Mouse (Mus musculus): ENCODE measurements around the gene Npcd. TPM values are rescaled to one million over a fixed set of nuclear protein-coding genes. Genes with fewer than 3 reads are reported as not detected.

Gene Npcd
- polyA plus RNA-seq, 1 experiment, result not detected

- Histone ChIP-seq H3K79me3 (ENCODE audit: low read depth) (no peaks in the 10 kb centered on the region), H3K4me3 (ENCODE audit: insufficient read depth, poor library complexity, severe bottlenecking) (no peak overlapping the region), H3K36me3 (ENCODE audit: control insufficient read depth, insufficient read depth) (peaks cover 19% of the 10 kb centered on the region), H3ac (ENCODE audit: control insufficient read depth, insufficient read length, low read depth) (no peak overlapping the region), H3K27me3 (ENCODE audit: control insufficient read depth, insufficient read depth, insufficient read length) (no peaks in the 10 kb centered on the region), H3K79me2 (ENCODE audit: control insufficient read depth, insufficient read depth) (peaks cover 8% of the 10 kb centered on the region)
- TF ChIP-seq USF1 (IDR thresholded peaks at IDR 0.05; ENCODE audit: low read depth) (no peak), CEBPB (IDR thresholded peaks at IDR 0.05; ENCODE audit: low read depth) (no peak), MYOD1 (IDR thresholded peaks at IDR 0.05; ENCODE audit: control insufficient read depth, insufficient read length, low read depth) (no peak), FOSL1 (IDR thresholded peaks at IDR 0.05; ENCODE audit: insufficient read depth, low read length, poor library complexity, severe bottlenecking) (no peak), MYOG (IDR thresholded peaks at IDR 0.05; ENCODE audit: control insufficient read depth, extremely low read depth, insufficient read length) (no peak), MAX (IDR thresholded peaks at IDR 0.05) (no peak), CTCF (IDR thresholded peaks at IDR 0.05; ENCODE audit: control insufficient read depth, insufficient read depth, insufficient read length) (no peak)
These were observed 42.5 kb downstream of the Npcd start for GRCm38 (mm10) chr15:79791502-79791901.

GRCm38 (mm10) chr15:79790905-79791304 lies 43.1 kb downstream of the Npcd start:
- H3K36me3 ChIP-seq (ENCODE audit: control insufficient read depth, insufficient read depth), result peaks cover 19% of the 10 kb centered on the region
- H3K79me3 ChIP-seq (ENCODE audit: low read depth), result no peaks in the 10 kb centered on the region
- no peak overlapping the region for H3K4me3 ChIP-seq (ENCODE audit: insufficient read depth, poor library complexity, severe bottlenecking)
- peaks cover 8% of the 10 kb centered on the region for H3K79me2 ChIP-seq (ENCODE audit: control insufficient read depth, insufficient read depth)
- TF ChIP-seq MYOG (IDR thresholded peaks at IDR 0.05; ENCODE audit: control insufficient read depth, extremely low read depth, insufficient read length) (no peak), CTCF (IDR thresholded peaks at IDR 0.05; ENCODE audit: control insufficient read depth, insufficient read depth, insufficient read length) (no peak), CEBPB (IDR thresholded peaks at IDR 0.05; ENCODE audit: low read depth) (no peak), MYOD1 (IDR thresholded peaks at IDR 0.05; ENCODE audit: control insufficient read depth, insufficient read length, low read depth) (no peak), FOSL1 (IDR thresholded peaks at IDR 0.05; ENCODE audit: insufficient read depth, low read length, poor library complexity, severe bottlenecking) (no peak), MAX (IDR thresholded peaks at IDR 0.05) (no peak), USF1 (IDR thresholded peaks at IDR 0.05; ENCODE audit: low read depth) (no peak)
- no peaks in the 10 kb centered on the region for H3K27me3 ChIP-seq (ENCODE audit: control insufficient read depth, insufficient read depth, insufficient read length)
- no peak overlapping the region for H3ac ChIP-seq (ENCODE audit: control insufficient read depth, insufficient read length, low read depth)

DNA sequence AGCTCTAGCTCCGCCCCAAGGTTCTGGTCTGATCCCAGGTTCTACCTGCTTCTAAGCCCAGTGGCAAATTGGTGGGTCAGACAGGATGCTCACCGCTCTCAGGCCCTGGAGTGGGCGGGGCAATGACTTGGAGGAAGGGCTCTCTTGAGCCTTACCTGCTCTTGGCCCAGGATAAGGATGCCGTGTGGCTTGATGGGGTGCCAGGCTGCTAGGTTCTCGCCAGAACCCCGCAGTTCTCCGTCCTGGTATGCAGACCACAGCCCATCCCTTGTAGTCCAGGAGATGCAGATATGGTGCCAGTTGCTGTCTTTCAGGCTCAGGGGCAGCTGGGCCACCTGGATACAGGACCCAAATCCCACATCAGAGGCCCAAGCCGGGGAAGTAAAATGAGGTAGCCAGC lies 43.9 kb downstream of the Npcd start:
- Histone ChIP-seq H3ac (ENCODE audit: control insufficient read depth, insufficient read length, low read depth) (no peak overlapping the region), H3K79me2 (ENCODE audit: control insufficient read depth, insufficient read depth) (peaks cover 2% of the 10 kb centered on the region), H3K4me3 (ENCODE audit: insufficient read depth, poor library complexity, severe bottlenecking) (no peak overlapping the region), H3K36me3 (ENCODE audit: control insufficient read depth, insufficient read depth) (peaks cover 19% of the 10 kb centered on the region), H3K79me3 (ENCODE audit: low read depth) (no peaks in the 10 kb centered on the region), H3K27me3 (ENCODE audit: control insufficient read depth, insufficient read depth, insufficient read length) (no peaks in the 10 kb centered on the region)
- TF ChIP-seq MYOG (IDR thresholded peaks at IDR 0.05; ENCODE audit: control insufficient read depth, extremely low read depth, insufficient read length), result no peak
- TF ChIP-seq CEBPB (IDR thresholded peaks at IDR 0.05; ENCODE audit: low read depth), result no peak
- TF ChIP-seq MAX (IDR thresholded peaks at IDR 0.05), result no peak
- TF ChIP-seq MYOD1 (IDR thresholded peaks at IDR 0.05; ENCODE audit: control insufficient read depth, insufficient read length, low read depth), result no peak
- no peak for TF ChIP-seq USF1 (IDR thresholded peaks at IDR 0.05; ENCODE audit: low read depth)
- TF ChIP-seq CTCF (IDR thresholded peaks at IDR 0.05; ENCODE audit: control insufficient read depth, insufficient read depth, insufficient read length), result no peak
- TF ChIP-seq FOSL1 (IDR thresholded peaks at IDR 0.05; ENCODE audit: insufficient read depth, low read length, poor library complexity, severe bottlenecking), result no peak

- peaks cover 15% of the 10 kb centered on the region for H3K36me3 ChIP-seq (ENCODE audit: control insufficient read depth, insufficient read depth)
- H3K4me3 ChIP-seq (ENCODE audit: insufficient read depth, poor library complexity, severe bottlenecking), result no peak overlapping the region
- TF ChIP-seq USF1 (IDR thresholded peaks at IDR 0.05; ENCODE audit: low read depth) (no peak), FOSL1 (IDR thresholded peaks at IDR 0.05; ENCODE audit: insufficient read depth, low read length, poor library complexity, severe bottlenecking) (no peak), CEBPB (IDR thresholded peaks at IDR 0.05; ENCODE audit: low read depth) (no peak), CTCF (IDR thresholded peaks at IDR 0.05; ENCODE audit: control insufficient read depth, insufficient read depth, insufficient read length) (no peak), MYOG (IDR thresholded peaks at IDR 0.05; ENCODE audit: control insufficient read depth, extremely low read depth, insufficient read length) (no peak), MAX (IDR thresholded peaks at IDR 0.05) (no peak), MYOD1 (IDR thresholded peaks at IDR 0.05; ENCODE audit: control insufficient read depth, insufficient read length, low read depth) (no peak)
- H3K79me2 ChIP-seq (ENCODE audit: control insufficient read depth, insufficient read depth), result no peaks in the 10 kb centered on the region
- no peaks in the 10 kb centered on the region for H3K79me3 ChIP-seq (ENCODE audit: low read depth)
- no peak overlapping the region for H3ac ChIP-seq (ENCODE audit: control insufficient read depth, insufficient read length, low read depth)
- H3K27me3 ChIP-seq (ENCODE audit: control insufficient read depth, insufficient read depth, insufficient read length), result no peaks in the 10 kb centered on the region
These were observed 46.2 kb downstream of the Npcd start for GRCm38 (mm10) chr15:79787815-79788214.

DNA sequence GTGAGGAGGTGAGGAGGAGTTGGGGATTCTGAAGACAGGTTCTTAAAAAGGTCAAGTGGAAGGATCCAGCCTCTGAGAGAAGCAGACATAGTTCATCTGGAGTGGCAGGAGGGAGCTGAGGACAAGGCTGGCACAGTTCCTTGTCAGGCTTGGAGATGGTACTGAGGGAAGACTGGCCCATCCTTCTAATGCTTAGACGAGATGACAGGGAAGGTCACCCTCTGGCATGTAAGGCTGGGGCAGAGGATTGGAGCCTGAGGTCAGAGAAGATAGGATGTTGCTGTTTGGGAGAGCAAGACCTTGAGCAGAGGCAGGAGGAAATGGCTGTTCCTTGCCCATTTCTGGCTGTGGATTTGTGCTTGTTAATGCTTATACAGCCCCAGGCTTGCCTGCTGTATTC lies 49.0 kb downstream of the Npcd start:
- TF ChIP-seq MAX (IDR thresholded peaks at IDR 0.05) (no peak), MYOD1 (IDR thresholded peaks at IDR 0.05; ENCODE audit: control insufficient read depth, insufficient read length, low read depth) (no peak), CTCF (IDR thresholded peaks at IDR 0.05; ENCODE audit: control insufficient read depth, insufficient read depth, insufficient read length) (no peak), USF1 (IDR thresholded peaks at IDR 0.05; ENCODE audit: low read depth) (no peak), MYOG (IDR thresholded peaks at IDR 0.05; ENCODE audit: control insufficient read depth, extremely low read depth, insufficient read length) (no peak), CEBPB (IDR thresholded peaks at IDR 0.05; ENCODE audit: low read depth) (no peak), FOSL1 (IDR thresholded peaks at IDR 0.05; ENCODE audit: insufficient read depth, low read length, poor library complexity, severe bottlenecking) (no peak)
- Histone ChIP-seq H3K79me2 (ENCODE audit: control insufficient read depth, insufficient read depth) (no peaks in the 10 kb centered on the region), H3ac (ENCODE audit: control insufficient read depth, insufficient read length, low read depth) (no peak overlapping the region), H3K79me3 (ENCODE audit: low read depth) (no peaks in the 10 kb centered on the region), H3K4me3 (ENCODE audit: insufficient read depth, poor library complexity, severe bottlenecking) (no peak overlapping the region), H3K27me3 (ENCODE audit: control insufficient read depth, insufficient read depth, insufficient read length) (peaks cover 13% of the 10 kb centered on the region), H3K36me3 (ENCODE audit: control insufficient read depth, insufficient read depth) (no peaks in the 10 kb centered on the region)

DNA sequence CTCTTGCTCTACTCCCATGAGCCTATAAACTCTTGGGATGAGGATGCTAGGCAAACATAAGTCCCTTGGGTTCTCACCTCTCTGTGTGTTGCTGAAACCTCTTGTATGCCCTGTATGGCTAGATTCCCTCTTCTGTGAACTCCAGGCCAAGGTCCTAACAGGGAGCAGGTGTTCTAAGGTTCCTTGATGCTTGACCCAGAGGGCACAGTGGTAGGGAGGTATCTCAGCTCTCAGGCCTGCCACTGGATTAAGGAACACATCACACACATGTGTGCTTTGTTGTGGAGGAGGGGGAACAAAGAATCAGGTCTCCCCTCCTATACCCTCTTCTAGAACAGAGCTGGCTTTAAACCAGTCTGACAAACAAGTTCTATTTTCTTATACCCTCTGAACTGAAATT lies 56.3 kb downstream of the Npcd start, which contains the start of gene Dnal4:
TSS of gene Dnal4 (minus strand) at position 101 of the 400 bp plus-strand sequence.
- no peaks in the 10 kb centered on the region for H3K79me3 ChIP-seq (ENCODE audit: low read depth)
- H3K27me3 ChIP-seq (ENCODE audit: control insufficient read depth, insufficient read depth, insufficient read length), result peaks cover 13% of the 10 kb centered on the region
- no peaks in the 10 kb centered on the region for H3K36me3 ChIP-seq (ENCODE audit: control insufficient read depth, insufficient read depth)
- no peak within 1 kb of the TSS for H3K4me3 ChIP-seq (ENCODE audit: insufficient read depth, poor library complexity, severe bottlenecking)
- peaks cover 10% of the 10 kb centered on the region for H3K79me2 ChIP-seq (ENCODE audit: control insufficient read depth, insufficient read depth)
- TF ChIP-seq CEBPB (IDR thresholded peaks at IDR 0.05; ENCODE audit: low read depth) (no peak), MYOD1 (IDR thresholded peaks at IDR 0.05; ENCODE audit: control insufficient read depth, insufficient read length, low read depth) (no peak), USF1 (IDR thresholded peaks at IDR 0.05; ENCODE audit: low read depth) (no peak), MYOG (IDR thresholded peaks at IDR 0.05; ENCODE audit: control insufficient read depth, extremely low read depth, insufficient read length) (no peak), CTCF (IDR thresholded peaks at IDR 0.05; ENCODE audit: control insufficient read depth, insufficient read depth, insufficient read length) (no peak), MAX (IDR thresholded peaks at IDR 0.05) (no peak), FOSL1 (IDR thresholded peaks at IDR 0.05; ENCODE audit: insufficient read depth, low read length, poor library complexity, severe bottlenecking) (no peak)
- H3ac ChIP-seq (ENCODE audit: control insufficient read depth, insufficient read length, low read depth), result no peak within 1 kb of the TSS
